Mouse (Mus musculus): ENCODE data around the gene Bcl11a. TPM values are rescaled to one million over a fixed set of nuclear protein-coding genes. Genes with fewer than 3 reads are reported as not detected.
A peak's percentile ranks its signal among the peaks of the same experiment; 100 is the strongest.

Bcl11a gene
- total RNA-seq (2017) = 102 and 105 TPM in 2 replicates

- ATAC-seq (ENCODE audit: extremely low read depth, insufficient number of reproducible peaks, low FRiP score, poor library complexity, severe bottlenecking) = peak; percentile 44; the same call in 1 of the 2 replicates
Observed at GRCm38 (mm10) chr11:24077795-24078705, at the start of gene Bcl11a. Gene Bcl11a, plus strand, starts transcription at chr11:24078056.

- no peak for ATAC-seq (ENCODE audit: extremely low read depth, insufficient number of reproducible peaks, low FRiP score, poor library complexity, severe bottlenecking)
Observed at GRCm38 (mm10) chr11:24044025-24044424, 33.8 kb upstream of the Bcl11a start.

GRCm38 (mm10) chr11:24049226-24050031 is 28.4 kb upstream of the Bcl11a start:
- peak; percentile 89 for ATAC-seq (ENCODE audit: extremely low read depth, insufficient number of reproducible peaks, low FRiP score, poor library complexity, severe bottlenecking)

- ATAC-seq (ENCODE audit: extremely low read depth, insufficient number of reproducible peaks, low FRiP score, poor library complexity, severe bottlenecking) = no peak
Observed at GRCm38 (mm10) chr11:24050032-24050757, 27.7 kb upstream of the Bcl11a start.

GRCm38 (mm10) chr11:24052882-24053281 is 25.0 kb upstream of the Bcl11a start:
- ATAC-seq (ENCODE audit: extremely low read depth, insufficient number of reproducible peaks, low FRiP score, poor library complexity, severe bottlenecking) = no peak

- ATAC-seq (ENCODE audit: extremely low read depth, insufficient number of reproducible peaks, low FRiP score, poor library complexity, severe bottlenecking) = no peak
Observed at GRCm38 (mm10) chr11:24059137-24059536, 18.7 kb upstream of the Bcl11a start.

GRCm38 (mm10) chr11:24060428-24060827 is 17.4 kb upstream of the Bcl11a start:
- ATAC-seq (ENCODE audit: extremely low read depth, insufficient number of reproducible peaks, low FRiP score, poor library complexity, severe bottlenecking) = no peak

- ATAC-seq (ENCODE audit: extremely low read depth, insufficient number of reproducible peaks, low FRiP score, poor library complexity, severe bottlenecking) = 0 out of 2 replicates have a peak, but pooled peaks have one; percentile 30
Observed at GRCm38 (mm10) chr11:24061819-24062218, 16.0 kb upstream of the Bcl11a start.

GRCm38 (mm10) chr11:24062495-24063096 is 15.3 kb upstream of the Bcl11a start:
- ATAC-seq (ENCODE audit: extremely low read depth, insufficient number of reproducible peaks, low FRiP score, poor library complexity, severe bottlenecking) = no peak

GRCm38 (mm10) chr11:24064221-24064620 is 13.6 kb upstream of the Bcl11a start:
- ATAC-seq (ENCODE audit: extremely low read depth, insufficient number of reproducible peaks, low FRiP score, poor library complexity, severe bottlenecking) = no peak

- ATAC-seq (ENCODE audit: extremely low read depth, insufficient number of reproducible peaks, low FRiP score, poor library complexity, severe bottlenecking) = peak; percentile 50; the same call in 1 of the 2 replicates
Observed at GRCm38 (mm10) chr11:24065313-24065712, 12.5 kb upstream of the Bcl11a start.

GRCm38 (mm10) chr11:24074021-24074591 is 3.8 kb upstream of the Bcl11a start:
- ATAC-seq (ENCODE audit: extremely low read depth, insufficient number of reproducible peaks, low FRiP score, poor library complexity, severe bottlenecking) = no peak

GRCm38 (mm10) chr11:24074634-24075104 is 3.2 kb upstream of the Bcl11a start, which contains the start of gene A830031A19Rik:
Gene A830031A19Rik, minus strand, starts transcription at chr11:24075054.
- no peak for ATAC-seq (ENCODE audit: extremely low read depth, insufficient number of reproducible peaks, low FRiP score, poor library complexity, severe bottlenecking)

- ATAC-seq (ENCODE audit: extremely low read depth, insufficient number of reproducible peaks, low FRiP score, poor library complexity, severe bottlenecking) = no peak
Observed at GRCm38 (mm10) chr11:24075486-24076126, 2.2 kb upstream of the Bcl11a start.

GRCm38 (mm10) chr11:24076127-24076650 is 1.7 kb upstream of the Bcl11a start:
- peak; percentile 63 for ATAC-seq (ENCODE audit: extremely low read depth, insufficient number of reproducible peaks, low FRiP score, poor library complexity, severe bottlenecking)

GRCm38 (mm10) chr11:24076821-24077730 is 780 bp upstream of the Bcl11a start:
- peak; percentile 42 for ATAC-seq (ENCODE audit: extremely low read depth, insufficient number of reproducible peaks, low FRiP score, poor library complexity, severe bottlenecking)

All from neutrophil, adult 5-6 weeks (primary cell).